Mouse (Mus musculus): ENCODE results near the gene Agap3. TPM values are rescaled to one million over a fixed set of nuclear protein-coding genes. Genes with fewer than 3 reads are reported as not detected.

Gene Agap3
- polyA plus RNA-seq, 1 experiment, result 30.4 TPM

- no peak for DNase-seq (ENCODE audit: low read depth, low spot score)
- WGBS, result 79% methylated on average over 11 of the region's 11 CpGs
Measured at GRCm38 (mm10) chr5:24500851-24501250, 48.9 kb downstream of the Agap3 start.

GRCm38 (mm10) chr5:24502786-24503185 lies 50.8 kb downstream of the Agap3 start:
- WGBS, result 71% methylated on average over 4 of the region's 4 CpGs
- no peak for DNase-seq (ENCODE audit: low read depth, low spot score)

GRCm38 (mm10) chr5:24505513-24505912 lies 53.5 kb downstream of the Agap3 start:
- DNase-seq (ENCODE audit: low read depth, low spot score), result no peak
- 43% methylated on average over 2 of the region's 2 CpGs for WGBS

GRCm38 (mm10) chr5:24508406-24508805 lies 56.4 kb downstream of the Agap3 start:
- no peak for DNase-seq (ENCODE audit: low read depth, low spot score)
- 91% methylated on average over 7 of the region's 7 CpGs for WGBS

- no peak for DNase-seq (ENCODE audit: low read depth, low spot score)
- whole genome bisulfite sequencing, result 49% methylated on average over 11 of the region's 11 CpGs
Measured at GRCm38 (mm10) chr5:24510635-24511034, 58.7 kb downstream of the Agap3 start.

- DNase-seq (ENCODE audit: low read depth, low spot score), result no peak
- 24% methylated on average over 8 of the region's 8 CpGs for WGBS
Measured at GRCm38 (mm10) chr5:24512271-24512670, 60.3 kb downstream of the Agap3 start.

- no peak for DNase-seq (ENCODE audit: low read depth, low spot score)
- WGBS, result 42% methylated on average over 8 of the region's 8 CpGs
Measured at GRCm38 (mm10) chr5:24521366-24521765, 69.4 kb downstream of the Agap3 start.

- WGBS, result 45% methylated on average over 8 of the region's 8 CpGs
- no peak for DNase-seq (ENCODE audit: low read depth, low spot score)
Measured at GRCm38 (mm10) chr5:24523806-24524205, 71.8 kb downstream of the Agap3 start.

- no peak for DNase-seq (ENCODE audit: low read depth, low spot score)
- 19% methylated on average over 4 of the region's 4 CpGs for WGBS
Measured at GRCm38 (mm10) chr5:24524522-24524921, 72.5 kb downstream of the Agap3 start.

GRCm38 (mm10) chr5:24525360-24526189 lies 73.6 kb downstream of the Agap3 start:
- no peak for DNase-seq (ENCODE audit: low read depth, low spot score)
- 6% methylated on average over 34 of the region's 34 CpGs for WGBS

GRCm38 (mm10) chr5:24526190-24526888 lies 74.4 kb downstream of the Agap3 start:
- no peak for DNase-seq (ENCODE audit: low read depth, low spot score)
- 1% methylated on average over 99 of the region's 109 CpGs for WGBS

- WGBS, result 1% methylated on average over 49 of the region's 49 CpGs
- no peak for DNase-seq (ENCODE audit: low read depth, low spot score)
Measured at GRCm38 (mm10) chr5:24526889-24527230, 74.9 kb downstream of the Agap3 start, which contains the start of gene Gbx1. Gbx1 (minus strand) TSS chr5:24527202.

- DNase-seq (ENCODE audit: low read depth, low spot score), result no peak
- WGBS, result 17% methylated on average over 6 of the region's 6 CpGs
Measured at GRCm38 (mm10) chr5:24527780-24528179, 75.8 kb downstream of the Agap3 start.

- peak; percentile 76 for DNase-seq (ENCODE audit: low read depth, low spot score)
- 15% methylated on average over 24 of the region's 24 CpGs for WGBS
Measured at GRCm38 (mm10) chr5:24530042-24530689, 78.2 kb downstream of the Agap3 start.

- 47% methylated on average over 11 of the region's 11 CpGs for WGBS
- DNase-seq (ENCODE audit: low read depth, low spot score), result no peak
Measured at GRCm38 (mm10) chr5:24533391-24533790, 81.4 kb downstream of the Agap3 start.

- DNase-seq (ENCODE audit: low read depth, low spot score), result no peak
- 51% methylated on average over 5 of the region's 5 CpGs for WGBS
Measured at GRCm38 (mm10) chr5:24534292-24534691, 82.3 kb downstream of the Agap3 start.

- DNase-seq (ENCODE audit: low read depth, low spot score), result peak; percentile 28
- 51% methylated on average over 3 of the region's 3 CpGs for WGBS
Measured at GRCm38 (mm10) chr5:24535731-24536130, 83.8 kb downstream of the Agap3 start.

- 83% methylated on average over 5 of the region's 5 CpGs for WGBS
Measured at GRCm38 (mm10) chr5:24536511-24536910, 84.5 kb downstream of the Agap3 start.

GRCm38 (mm10) chr5:24537618-24538017 lies 85.6 kb downstream of the Agap3 start:
- no peak for DNase-seq (ENCODE audit: low read depth, low spot score)
- 68% methylated on average over 16 of the region's 16 CpGs for WGBS

More at GRCm38 (mm10) chr5:24536511-24536910, 84.5 kb downstream of the Agap3 start:
- DNase-seq (ENCODE audit: low read depth, low spot score), result no peak

GRCm38 (mm10) chr5:24539571-24540296 lies 87.8 kb downstream of the Agap3 start:
- WGBS, result 91% methylated on average over 22 of the region's 22 CpGs
- DNase-seq (ENCODE audit: low read depth, low spot score), result no peak
